Mouse (Mus musculus) neural tube, embryonic 11.5 days (tissue): Measurements from ENCODE around the gene Pnpla6. TPM values are rescaled to one million over a fixed set of nuclear protein-coding genes. Genes with fewer than 3 reads are reported as not detected.

Source experiments
- ATAC-seq: fragments of 200-750 bp; cut with Nextera tagmentation; 2 replicates; pipeline ENCODE4 v1.8.0; 2017; ENCODE audit warnings: moderate number of reproducible peaks, mild to moderate bottlenecking, moderate TSS enrichment, moderate library complexity; ENCODE audit not compliant: insufficient read depth, low FRiP score, low TSS enrichment
- DNase-seq: peaks from one replicate; pipeline ENCODE4 v3.0.0-alpha.2; 2015; ENCODE audit warnings: low spot score
- H3K27ac ChIP-seq: fragments of 300-500 bp; sonication (generic); 2 replicates; pipeline ENCODE4 v1.5.1; 2014; ENCODE audit warnings: low read depth, mild to moderate bottlenecking, low read length
- H3K27me3 ChIP-seq: fragments of 300-500 bp; sonication (generic); 2 replicates; pipeline ENCODE4 v1.6.1; 2014; ENCODE audit warnings: mild to moderate bottlenecking, low read length, mixed read lengths; ENCODE audit not compliant: control insufficient read depth, insufficient read depth
- H3K36me3 ChIP-seq: fragments of 300-500 bp; sonication (generic); 2 replicates; pipeline ENCODE4 v1.6.1; 2014; ENCODE audit warnings: mild to moderate bottlenecking, low read length, moderate library complexity, mixed read lengths; ENCODE audit not compliant: control insufficient read depth, insufficient read depth
- H3K4me1 ChIP-seq: fragments of 300-500 bp; sonication (generic); 2 replicates; pipeline ENCODE4 v1.6.1; 2014; ENCODE audit warnings: low read length, mixed read lengths; ENCODE audit not compliant: control insufficient read depth, insufficient read depth
- H3K4me2 ChIP-seq: fragments of 300-500 bp; sonication (generic); 2 replicates; pipeline ENCODE4 v1.6.1; 2014; ENCODE audit warnings: low read depth, mild to moderate bottlenecking, moderate library complexity
- H3K4me3 ChIP-seq: fragments of 300-500 bp; sonication (generic); 2 replicates; pipeline ENCODE4 v1.5.1; 2014; ENCODE audit warnings: low read depth, low read length
- H3K9ac ChIP-seq: fragments of 300-500 bp; sonication (generic); 2 replicates; pipeline ENCODE4 v1.6.1; 2014; ENCODE audit warnings: mild to moderate bottlenecking, low read length
- H3K9me3 ChIP-seq: fragments of 300-500 bp; sonication (generic); 2 replicates; pipeline ENCODE4 v1.6.1; 2016; ENCODE audit warnings: low read length; ENCODE audit not compliant: control insufficient read depth
- WGBS: fragments of 180-500 bp; shearing (Covaris S2); extraction: QIAGEN DNeasy Blood & Tissue Kit; methylation state at CpG from one replicate; pipeline ENCODE4 v1.1.7; 2014; 5-methylcytosine and 5-hydroxymethylcytosine counted together
- polyA plus RNA-seq: library from polyadenylated mRNA; unstranded; fragments of >200 nt; fragmentation: Nextera tagmentation; extraction: Ambion mirVana; gene quantifications from 2 replicates; pipeline ENCODE4 v1.2.1, GENCODE M21; 2014

The Pnpla6 gene
- polyA plus RNA-seq, 1 experiment from 2014 or later = 17.9 TPM

GRCm38 (mm10) chr8:3546511-3546910, 31.3 kb downstream of the Pnpla6 start:
- Histone ChIP-seq H3K9ac (no peak overlapping the region), H3K9me3 (no peaks in the 10 kb centered on the region; the same call in 1 of the 2 replicates), H3K4me1 (no peaks in the 10 kb centered on the region), H3K4me2 (no peak overlapping the region), H3K4me3 (no peak overlapping the region), H3K27me3 (no peaks in the 10 kb centered on the region), H3K36me3 (peaks cover 2% of the 10 kb centered on the region), H3K27ac (no peak overlapping the region)
- ATAC-seq (no peak), DNase-seq (no peak)
- 87% methylated on average over 2 of the region's 2 CpGs for whole genome bisulfite sequencing

- no peaks in the 10 kb centered on the region for H3K36me3 ChIP-seq
- H3K27ac ChIP-seq = no peak overlapping the region
- ATAC-seq (no peak), DNase-seq (no peak)
- H3K4me3 ChIP-seq = no peak overlapping the region
- H3K9ac ChIP-seq = no peak overlapping the region
- H3K27me3 ChIP-seq = no peaks in the 10 kb centered on the region
- H3K4me2 ChIP-seq = no peak overlapping the region
- no peaks in the 10 kb centered on the region for H3K9me3 ChIP-seq
- no peaks in the 10 kb centered on the region for H3K4me1 ChIP-seq
- WGBS = 82% methylated on average over 1 of the region's 1 CpGs
Observed at GRCm38 (mm10) chr8:3552240-3552639, 37.1 kb downstream of the Pnpla6 start.

GRCm38 (mm10) chr8:3556114-3556513, 40.9 kb downstream of the Pnpla6 start:
- H3K27me3 ChIP-seq = no peaks in the 10 kb centered on the region
- DNase-seq (no peak), ATAC-seq (peak; percentile 90)
- H3K9ac ChIP-seq = no peak overlapping the region
- H3K4me1 ChIP-seq = no peaks in the 10 kb centered on the region
- no peak overlapping the region for H3K4me3 ChIP-seq
- 64% methylated on average over 4 of the region's 4 CpGs for WGBS
- no peaks in the 10 kb centered on the region for H3K36me3 ChIP-seq
- H3K27ac ChIP-seq = no peak overlapping the region
- H3K4me2 ChIP-seq = no peak overlapping the region
- H3K9me3 ChIP-seq = no peaks in the 10 kb centered on the region

GRCm38 (mm10) chr8:3567641-3568371, 52.6 kb downstream of the Pnpla6 start, which contains the start of gene C330021F23Rik:
Gene C330021F23Rik, plus strand, starts transcription at chr8:3567990.
- Histone ChIP-seq H3K9me3 (no peaks in the 10 kb centered on the region), H3K27me3 (no peaks in the 10 kb centered on the region), H3K9ac (peak within 1 kb of the TSS; percentile 44), H3K27ac (no peak within 1 kb of the TSS), H3K4me3 (peak within 1 kb of the TSS; percentile 23), H3K36me3 (no peaks in the 10 kb centered on the region), H3K4me2 (peak within 1 kb of the TSS; percentile 41), H3K4me1 (no peaks in the 10 kb centered on the region)
- DNase-seq = peak; percentile 39
- ATAC-seq = peak; percentile 88
- WGBS = 2% methylated on average over 12 of the region's 12 CpGs

GRCm38 (mm10) chr8:3568378-3568777, 53.2 kb downstream of the Pnpla6 start:
- DNase-seq = no peak
- Histone ChIP-seq H3K4me3 (peak overlapping the region; percentile 23), H3K9ac (peak overlapping the region; percentile 44), H3K4me2 (peak overlapping the region; percentile 41), H3K27me3 (no peaks in the 10 kb centered on the region), H3K27ac (no peak overlapping the region), H3K4me1 (no peaks in the 10 kb centered on the region), H3K36me3 (no peaks in the 10 kb centered on the region), H3K9me3 (no peaks in the 10 kb centered on the region)
- ATAC-seq = no peak
- WGBS = 8% methylated on average over 7 of the region's 7 CpGs

- WGBS = 89% methylated on average over 5 of the region's 5 CpGs
- DNase-seq (no peak), ATAC-seq (no peak)
- no peaks in the 10 kb centered on the region for H3K9me3 ChIP-seq
- no peak overlapping the region for H3K9ac ChIP-seq
- no peak overlapping the region for H3K27ac ChIP-seq
- no peaks in the 10 kb centered on the region for H3K4me1 ChIP-seq
- H3K4me2 ChIP-seq = no peak overlapping the region
- no peaks in the 10 kb centered on the region for H3K27me3 ChIP-seq
- H3K36me3 ChIP-seq = no peaks in the 10 kb centered on the region
- no peak overlapping the region for H3K4me3 ChIP-seq
Observed at GRCm38 (mm10) chr8:3569784-3570183, 54.6 kb downstream of the Pnpla6 start.

GRCm38 (mm10) chr8:3574546-3574945, 59.4 kb downstream of the Pnpla6 start:
- 92% methylated on average over 3 of the region's 3 CpGs for WGBS
- no peaks in the 10 kb centered on the region for H3K4me1 ChIP-seq
- no peak overlapping the region for H3K4me2 ChIP-seq
- H3K9me3 ChIP-seq = no peaks in the 10 kb centered on the region
- DNase-seq = no peak
- no peaks in the 10 kb centered on the region for H3K36me3 ChIP-seq
- no peak for ATAC-seq
- H3K27me3 ChIP-seq = no peaks in the 10 kb centered on the region
- H3K4me3 ChIP-seq = no peak overlapping the region
- H3K27ac ChIP-seq = no peak overlapping the region
- no peak overlapping the region for H3K9ac ChIP-seq

- Histone ChIP-seq H3K4me2 (no peak overlapping the region), H3K27me3 (no peaks in the 10 kb centered on the region), H3K36me3 (no peaks in the 10 kb centered on the region), H3K27ac (no peak overlapping the region), H3K4me3 (no peak overlapping the region), H3K9ac (no peak overlapping the region), H3K4me1 (no peaks in the 10 kb centered on the region), H3K9me3 (no peaks in the 10 kb centered on the region)
- 78% methylated on average over 15 of the region's 15 CpGs for WGBS
- ATAC-seq (no peak), DNase-seq (no peak)
Observed at GRCm38 (mm10) chr8:3576211-3576960, 61.2 kb downstream of the Pnpla6 start.
